Mouse (Mus musculus): ENCODE measurements around the gene Espn. TPM values are rescaled to one million over a fixed set of nuclear protein-coding genes. Genes with fewer than 3 reads are reported as not detected.
A peak's percentile ranks its signal among the peaks of the same experiment; 100 is the strongest.

Espn gene
- total RNA-seq, 2 experiments from 2014 or later, result 0.13 to 0.45 TPM

DNA sequence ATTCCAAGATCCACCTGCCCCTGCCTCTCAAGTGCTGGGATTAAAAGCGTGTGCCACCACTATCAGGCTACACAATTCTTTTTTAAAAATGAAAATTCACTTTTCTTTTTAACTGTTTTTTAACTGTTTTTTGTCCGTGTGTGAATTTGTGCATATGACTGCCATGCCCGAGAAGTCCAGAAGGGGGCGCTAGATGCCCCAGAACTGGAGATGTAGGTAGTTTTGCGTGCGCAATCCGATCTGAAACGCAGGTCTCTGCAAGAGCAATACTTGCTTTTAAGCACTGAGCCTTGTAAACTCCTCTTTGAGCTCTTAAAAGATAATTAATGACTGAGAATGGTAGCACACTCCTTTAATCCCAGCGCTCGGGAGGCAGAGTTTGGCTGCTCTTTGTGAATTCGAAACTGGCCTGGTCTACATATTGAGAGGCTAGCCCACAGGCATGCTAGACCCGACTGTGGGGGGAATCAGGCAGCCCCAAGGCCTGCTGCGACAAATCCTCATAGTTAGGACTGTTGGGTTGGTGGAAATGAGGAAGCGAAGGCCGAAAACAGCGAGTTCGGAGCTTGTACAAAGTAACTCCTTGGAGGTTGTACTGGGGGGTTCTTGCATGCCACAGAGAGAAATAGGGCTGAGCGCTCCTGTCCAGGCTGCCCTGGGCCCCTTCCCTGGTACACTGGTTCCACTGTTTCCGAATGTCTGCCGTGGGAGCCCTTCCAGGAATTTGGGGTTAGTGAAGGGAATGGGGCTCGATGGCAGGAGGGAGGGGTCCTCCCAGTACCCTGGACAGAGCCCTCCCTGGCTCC is 5.8 kb upstream of the Espn start:
- Histone ChIP-seq H3K27ac (no peak overlapping the region), H3K4me3 (peak overlapping the region; percentile 60)
- TF ChIP-seq CTCF (IDR thresholded peaks at IDR 0.05), result peak; percentile 89
- intact Hi-C loops (cut with DNase I), result no loop called here
- no peak for DNase-seq

DNA sequence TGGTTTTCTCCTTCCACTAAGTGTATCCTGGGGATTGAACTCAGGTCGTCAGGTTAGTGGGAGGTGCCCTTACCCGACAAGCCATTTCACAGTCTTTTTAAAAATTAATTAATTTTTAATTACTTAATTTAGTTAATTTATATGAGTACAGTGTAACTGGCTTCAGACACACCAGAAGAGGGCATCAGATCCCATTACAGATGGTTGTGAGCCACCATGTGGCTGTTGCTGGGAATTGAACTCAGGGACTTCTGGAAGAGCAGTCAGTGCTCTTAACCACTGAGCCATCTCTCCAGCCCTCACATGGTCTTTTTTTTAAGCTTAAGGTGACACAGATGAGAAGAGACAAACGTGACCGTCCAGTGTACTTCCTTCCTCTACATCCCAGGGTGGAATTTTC is 2.8 kb upstream of the Espn start:
- H3K4me3 ChIP-seq, result no peak overlapping the region
- DNase-seq, result no peak
- no peak; the same call in 1 of the 2 replicates for TF ChIP-seq CTCF (IDR thresholded peaks at IDR 0.05)
- intact Hi-C loops (cut with DNase I), result no loop called here
- no peak overlapping the region for H3K27ac ChIP-seq

DNA sequence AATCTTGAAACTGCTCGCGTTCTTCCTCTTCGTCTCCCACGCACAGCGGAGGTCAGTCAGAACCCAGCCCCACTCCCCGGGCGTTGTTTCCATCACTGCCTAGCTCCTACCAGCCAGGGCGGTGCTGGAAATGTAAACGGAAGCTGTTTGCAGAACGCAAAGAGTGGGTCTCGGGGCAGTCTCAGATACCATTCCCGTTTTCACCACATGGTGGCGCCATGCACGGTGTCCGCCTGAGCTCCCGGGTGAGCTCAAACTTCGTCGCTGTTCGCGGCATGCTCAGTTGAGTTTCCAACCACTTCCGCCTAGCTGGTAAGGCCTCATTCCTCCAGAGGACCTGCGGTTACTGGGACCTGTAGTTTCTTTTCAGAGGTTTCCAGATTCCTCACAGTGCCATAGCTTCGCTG is 1.6 kb upstream of the Espn start:
- DNase-seq, result peak; percentile 86
- peak; percentile 84 for TF ChIP-seq CTCF (IDR thresholded peaks at IDR 0.05)
- H3K4me3 ChIP-seq, result peak overlapping the region; percentile 62
- no peak overlapping the region for H3K27ac ChIP-seq
- intact Hi-C loops (cut with DNase I), result no loop called here

DNA sequence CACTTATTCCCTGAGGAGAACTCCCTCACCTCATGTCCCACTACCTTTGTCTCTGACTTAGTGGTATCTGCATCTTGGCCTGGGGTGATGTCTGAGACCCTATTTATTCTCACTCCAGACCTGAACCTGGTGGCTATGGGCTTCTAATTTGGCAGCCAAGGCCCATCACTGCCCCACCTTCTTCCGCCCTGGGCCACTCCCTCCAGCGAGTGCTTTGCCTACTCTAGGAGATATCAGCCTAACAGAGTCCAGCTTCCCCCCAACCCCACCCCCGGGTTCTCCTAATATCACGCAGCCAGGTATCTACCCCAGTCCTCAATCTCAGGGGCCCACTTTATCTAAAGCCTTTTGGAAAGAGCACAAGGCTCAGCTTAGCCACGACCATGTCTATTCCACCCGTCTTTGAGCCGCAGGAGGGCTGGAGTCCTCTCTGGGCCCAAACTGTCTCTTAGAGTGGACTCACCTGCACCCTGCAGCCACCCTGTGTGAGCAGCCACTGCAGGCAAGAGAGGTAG is 663 bp downstream of the Espn start:
- no peak for DNase-seq
- no peak for TF ChIP-seq CTCF (IDR thresholded peaks at IDR 0.05)
- Histone ChIP-seq H3K4me3 (peak overlapping the region; percentile 62), H3K27ac (no peak overlapping the region)
- intact Hi-C loops (cut with DNase I), result no loop called here

DNA sequence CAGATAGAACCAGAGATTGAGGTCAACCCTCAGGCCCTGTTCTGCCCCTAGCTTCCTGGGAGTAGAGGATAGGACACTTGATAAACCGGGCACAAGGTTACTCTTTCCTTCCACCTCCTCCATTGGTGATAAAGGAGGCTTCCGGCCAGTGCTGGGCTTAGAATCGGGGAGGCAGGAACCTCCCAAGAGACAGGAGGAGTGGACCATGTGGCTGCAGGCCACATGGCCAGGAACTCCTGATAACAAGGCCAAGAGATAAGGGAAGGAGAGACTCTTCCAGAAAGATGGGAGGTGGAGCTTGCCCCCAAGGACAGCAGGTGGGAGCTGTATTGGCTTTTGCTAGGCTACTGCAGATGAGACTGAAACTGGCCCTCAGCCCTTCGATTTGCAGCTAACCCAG is 1.6 kb downstream of the Espn start:
- DNase-seq, result no peak
- intact Hi-C loops (cut with DNase I), result no loop called here
- no peak for TF ChIP-seq CTCF (IDR thresholded peaks at IDR 0.05)
- H3K27ac ChIP-seq, result no peak overlapping the region
- H3K4me3 ChIP-seq, result no peak overlapping the region

DNA sequence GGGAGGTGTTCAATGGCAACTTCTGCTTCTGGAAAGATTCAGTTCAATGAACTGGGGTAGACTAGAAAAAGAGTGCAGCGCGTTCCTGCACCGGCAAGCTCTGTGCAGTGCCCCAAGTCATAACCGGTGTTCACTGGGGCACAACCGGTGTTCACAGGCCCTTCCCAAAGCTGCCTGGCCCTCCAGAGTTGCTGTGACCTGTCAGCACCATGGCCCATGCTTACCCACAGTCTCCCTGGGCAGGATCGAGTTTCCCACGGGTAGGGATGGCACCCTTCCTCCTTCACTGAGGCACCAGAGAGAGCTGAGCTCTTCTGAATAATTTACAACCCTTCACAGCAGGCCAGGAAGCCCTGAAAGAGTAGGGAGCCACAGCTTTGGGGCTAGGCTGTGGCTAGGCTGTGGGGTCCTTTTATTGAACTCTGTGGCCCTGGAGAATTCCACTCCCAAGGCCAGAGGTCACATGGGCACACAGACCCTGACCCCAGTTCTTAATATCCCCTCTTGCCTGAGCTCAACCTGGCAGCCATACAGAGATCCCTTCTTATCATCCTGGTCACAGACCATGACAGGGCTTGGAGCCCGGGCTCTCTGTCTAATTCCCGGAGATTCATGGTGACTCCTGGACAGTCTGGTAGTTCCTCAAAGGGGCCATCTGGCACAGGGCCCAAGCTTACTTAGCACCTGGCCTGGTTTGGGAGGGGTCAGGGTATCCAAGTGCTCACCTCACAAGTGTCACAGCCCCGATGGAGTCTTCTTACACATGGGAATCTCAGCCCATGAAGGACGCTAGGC is 5.9 kb downstream of the Espn start:
- peak; percentile 52 for DNase-seq
- intact Hi-C loops (cut with DNase I), result no loop called here
- Histone ChIP-seq H3K4me3 (no peak overlapping the region), H3K27ac (peak overlapping the region; percentile 58; the same call in 1 of the 2 replicates)
- no peak for TF ChIP-seq CTCF (IDR thresholded peaks at IDR 0.05)

DNA sequence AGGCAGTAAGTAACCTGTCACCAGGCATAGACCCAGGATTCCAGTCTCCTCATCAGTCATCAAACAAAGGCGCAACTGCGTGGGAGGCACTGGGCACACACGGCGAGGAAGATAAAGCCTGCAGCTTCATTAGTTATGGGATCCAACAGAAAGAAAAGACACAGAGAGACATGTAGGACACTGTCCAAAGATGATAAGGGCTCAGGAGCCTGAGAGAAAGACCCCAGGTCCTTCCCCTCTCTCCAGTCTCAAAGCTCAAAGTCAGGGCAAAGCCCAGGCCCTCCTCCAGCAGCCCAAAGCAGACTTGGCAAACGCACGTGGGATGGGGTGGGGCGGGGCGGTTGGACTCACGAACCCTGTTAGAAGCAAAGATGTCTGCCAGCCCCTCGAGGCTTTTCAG is 6.7 kb downstream of the Espn start:
- H3K4me3 ChIP-seq, result no peak overlapping the region
- H3K27ac ChIP-seq, result peak overlapping the region; percentile 58; the same call in 1 of the 2 replicates
- no peak for DNase-seq
- TF ChIP-seq CTCF (IDR thresholded peaks at IDR 0.05), result no peak
- intact Hi-C loops (cut with DNase I), result no loop called here

DNA sequence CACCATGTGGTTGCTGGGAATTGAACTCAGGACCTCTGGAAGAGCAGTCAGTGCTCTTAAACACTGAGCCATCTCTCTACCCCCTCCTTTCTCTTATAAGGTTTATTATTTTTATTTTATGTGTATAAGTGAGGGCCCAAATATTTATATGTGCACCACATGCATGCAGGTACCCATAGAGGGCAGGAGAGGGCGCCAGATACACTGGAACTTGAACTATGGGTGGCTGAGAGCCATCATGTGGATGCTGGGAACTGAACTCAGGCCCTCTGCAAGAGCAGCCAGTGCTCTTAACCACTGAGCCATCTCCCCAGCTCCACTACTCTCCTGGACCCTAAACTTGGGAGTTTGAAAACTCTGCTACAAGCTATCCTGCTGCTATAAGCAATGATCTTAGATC is 8.5 kb downstream of the Espn start:
- no peak; the same call in 1 of the 2 replicates for TF ChIP-seq CTCF (IDR thresholded peaks at IDR 0.05)
- H3K4me3 ChIP-seq, result no peak overlapping the region
- no peak for DNase-seq
- intact Hi-C loops (cut with DNase I), result no loop called here
- no peak overlapping the region for H3K27ac ChIP-seq

DNA sequence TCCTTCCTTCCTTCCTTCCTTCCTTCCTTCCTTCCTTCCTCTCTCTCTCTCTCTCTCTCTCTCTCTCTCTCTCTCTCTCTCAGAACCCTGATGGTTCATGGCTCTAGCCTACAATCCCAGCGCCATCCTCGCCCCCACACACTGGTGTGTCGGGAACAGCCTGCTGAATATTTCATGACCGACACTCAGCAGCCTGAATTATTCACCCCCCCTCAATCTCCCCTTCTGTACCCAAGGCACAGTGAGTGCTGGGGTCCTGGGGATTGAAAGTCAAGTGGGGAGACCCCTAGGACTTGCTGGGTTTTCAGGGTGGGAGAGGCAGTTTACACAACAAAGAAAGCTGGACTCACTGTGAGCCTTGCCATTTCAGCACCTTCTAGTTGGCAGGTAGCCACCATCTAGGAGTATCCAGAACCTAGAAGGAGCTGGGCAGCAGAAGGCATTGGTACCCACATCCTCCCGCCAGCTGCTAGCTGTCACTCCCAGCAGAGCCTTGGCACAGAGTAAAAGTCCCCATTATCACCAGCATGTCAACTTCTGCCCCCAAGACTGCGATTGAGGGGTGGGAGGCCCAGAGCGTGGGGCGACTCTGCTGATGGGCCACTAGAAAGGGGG is 10.5 kb downstream of the Espn start:
- Histone ChIP-seq H3K4me3 (no peak overlapping the region), H3K27ac (no peak overlapping the region)
- TF ChIP-seq CTCF (IDR thresholded peaks at IDR 0.05), result no peak
- intact Hi-C loops (cut with DNase I), result no loop called here
- no peak for DNase-seq

DNA sequence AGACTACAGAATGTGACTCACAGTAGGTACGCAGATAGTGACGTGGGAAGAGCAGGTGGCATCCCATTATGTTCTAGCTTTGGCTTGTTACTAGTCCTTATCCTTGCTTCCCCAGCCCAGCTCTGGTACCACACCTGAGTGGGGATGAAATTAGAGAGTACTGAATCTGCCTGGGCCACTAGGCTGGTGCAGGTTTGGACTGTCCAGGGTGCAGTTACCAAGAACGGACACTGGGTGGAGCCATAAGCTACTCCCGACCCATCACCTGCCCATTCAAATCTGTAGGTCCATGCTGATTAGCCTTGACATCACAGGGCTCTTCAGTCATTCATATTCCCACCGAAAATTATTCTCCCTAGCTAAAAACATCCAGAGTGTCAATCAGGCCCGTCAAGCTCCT is 11.7 kb downstream of the Espn start:
- Histone ChIP-seq H3K4me3 (no peak overlapping the region), H3K27ac (no peak overlapping the region)
- intact Hi-C loops (cut with DNase I), result no loop called here
- no peak for DNase-seq
- TF ChIP-seq CTCF (IDR thresholded peaks at IDR 0.05), result peak; percentile 84

DNA sequence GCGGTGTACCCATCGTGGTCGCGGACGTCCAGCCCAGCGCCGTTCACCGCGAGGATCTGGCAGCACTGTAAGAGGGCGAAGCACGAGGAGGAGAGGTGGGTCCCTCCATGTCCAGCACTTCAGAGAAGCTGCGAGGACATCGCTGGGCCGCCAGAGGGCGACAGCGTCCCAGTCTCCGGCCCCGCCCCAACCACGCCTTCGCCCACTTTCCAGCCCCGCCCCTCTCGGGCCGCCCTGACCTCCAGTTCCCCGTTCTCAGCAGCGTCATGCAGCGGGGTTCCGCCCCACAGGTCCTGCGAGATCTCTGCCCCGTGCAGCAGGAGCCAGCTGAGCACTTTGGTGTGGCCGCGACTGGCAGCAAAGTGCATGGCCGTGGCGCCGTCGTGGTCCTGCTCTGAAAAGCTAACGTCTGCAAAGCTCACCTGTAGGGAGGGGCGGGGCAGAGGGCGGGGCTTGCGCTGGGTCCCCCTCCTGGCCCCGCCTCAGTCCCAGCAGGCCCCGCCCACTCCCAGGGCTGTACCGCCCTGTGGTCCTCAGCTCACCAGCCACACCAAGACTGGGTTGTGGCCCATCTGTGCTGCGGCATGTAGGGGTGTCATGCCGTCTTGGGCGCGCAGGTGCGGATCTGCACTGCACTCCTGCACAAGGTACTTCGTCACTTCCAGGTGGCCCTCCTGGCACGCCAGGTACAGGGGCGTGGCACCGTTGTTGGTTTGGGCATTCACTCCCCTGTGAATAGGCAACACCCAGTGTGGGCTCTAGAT is 13.5 kb downstream of the Espn start:
- intact Hi-C loops (cut with DNase I), result no loop called here
- peak overlapping the region; percentile 74 for H3K4me3 ChIP-seq
- TF ChIP-seq CTCF (IDR thresholded peaks at IDR 0.05), result no peak; the same call in 1 of the 2 replicates
- H3K27ac ChIP-seq, result peak overlapping the region; percentile 59; the same call in 1 of the 2 replicates
- DNase-seq, result peak; percentile 93

DNA sequence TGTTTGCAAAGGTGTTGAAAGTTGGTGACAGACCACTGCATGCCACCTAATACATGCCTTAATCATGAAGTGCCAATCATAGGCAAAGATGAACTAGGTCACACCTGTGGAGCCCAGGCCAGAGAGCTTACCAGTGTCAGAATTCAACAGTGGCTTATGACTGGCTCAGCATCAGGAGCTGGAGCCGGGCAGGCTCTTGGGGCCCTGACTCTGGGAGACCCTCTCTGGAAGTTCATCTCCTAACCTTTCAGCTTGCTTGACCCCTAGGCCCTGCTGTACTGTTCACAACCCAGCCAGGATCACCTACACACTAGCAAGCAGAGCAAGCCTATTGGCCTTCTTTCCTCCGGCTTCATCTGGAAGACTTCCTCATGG is 15.3 kb downstream of the Espn start:
- no peak for TF ChIP-seq CTCF (IDR thresholded peaks at IDR 0.05)
- Histone ChIP-seq H3K27ac (no peak overlapping the region), H3K4me3 (no peak overlapping the region)
- intact Hi-C loops (cut with DNase I), result no loop called here
- DNase-seq, result no peak

All from gastrocnemius, adult 2 months (tissue).